Mouse (Mus musculus): ENCODE data around the gene Gm10160.

- TF ChIP-seq CTCF (IDR thresholded peaks at IDR 0.05; ENCODE audit: borderline replicate concordance, extremely low read depth, insufficient read depth, insufficient read length) (no peak), POLR2A (IDR thresholded peaks at IDR 0.05; ENCODE audit: borderline replicate concordance, extremely low read depth, insufficient read depth, insufficient read length, poor library complexity, severe bottlenecking) (no peak)
Measured at GRCm38 (mm10) chr7:81828681-81829378, 26.8 kb downstream of the Gm10160 start.
